Mouse (Mus musculus) left cerebral cortex, adult 8-10 months (tissue): Measurements from ENCODE around the gene 1700010B08Rik. TPM values are rescaled to one million over a fixed set of nuclear protein-coding genes. Genes with fewer than 3 reads are reported as not detected.

Experiments
- DNase-seq, 2 experiments: peaks; one replicate each; pipeline ENCODE4 v3.0.0; 2022; ENCODE audit warnings: low spot score in 2 of 2
- microRNA-seq, 2 experiments: library from miRNA; unstranded; fragments of <30 nt; microRNA quantifications; one replicate each; pipeline ENCODE4 v1.2.0; 2022
- total RNA-seq, 4 experiments: library from RNA; stranded (reverse); gene quantifications; 2 replicates each; pipeline ENCODE4 v1.2.4; 2022

The 1700010B08Rik gene
- total RNA-seq, 4 experiments from 2014 or later, result not detected

- DNase-seq, result no peak
These were observed 50.0 kb downstream of the 1700010B08Rik start for GRCm38 (mm10) chr2:173769183-173769582.

DNA sequence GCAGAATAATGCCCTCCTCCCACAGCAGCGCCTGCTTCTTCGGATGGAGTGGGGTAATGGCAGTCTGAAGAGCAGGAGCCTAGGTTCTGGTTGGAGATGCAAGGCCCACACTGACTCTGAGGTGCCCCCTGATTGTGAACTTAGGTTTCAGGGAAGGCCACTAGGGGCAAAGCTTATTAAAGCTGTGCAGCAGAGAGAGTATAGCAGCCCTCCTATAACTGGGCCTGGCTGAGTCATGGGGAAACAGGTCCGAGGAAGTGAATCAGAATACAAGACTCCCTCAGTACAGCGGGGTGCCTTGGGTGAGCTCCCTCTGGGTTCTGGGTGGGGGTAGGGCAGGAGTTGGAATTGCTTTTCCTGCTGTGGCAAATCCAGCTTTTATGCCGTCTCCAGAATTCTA lies 51.4 kb downstream of the 1700010B08Rik start:
- DNase-seq, result no peak

Small RNA genes lying within 50 kb of the gene (microRNA-seq; reads per million reads assigned to microRNA genes)
- gene Mir6340, result 0 reads per million in 2 experiments

Other genes with a start within 250 kb of the 1700010B08Rik start
- not detected for gene 1700021F07Rik, start 196.8 kb upstream of the 1700010B08Rik start, total RNA-seq
- gene Ankrd60, start 141.1 kb upstream of the 1700010B08Rik start, total RNA-seq, result not detected
- 10 to 100 TPM; 23.9 to 29.7 (median 27.3) TPM for gene Rab22a, start 59.7 kb upstream of the 1700010B08Rik start, total RNA-seq
- gene Vapb, start 18.1 kb downstream of the 1700010B08Rik start, total RNA-seq, result 100 to 1,000 TPM; 117 to 139 (median 129) TPM